Mouse (Mus musculus): ENCODE measurements at regions not wholly inside any gene's neighbourhood (a gene's known extent, or its start where the extent isn't known, plus 50 kb on each side); places are given as distances from the start of the nearest gene placed in this dataset.

DNA sequence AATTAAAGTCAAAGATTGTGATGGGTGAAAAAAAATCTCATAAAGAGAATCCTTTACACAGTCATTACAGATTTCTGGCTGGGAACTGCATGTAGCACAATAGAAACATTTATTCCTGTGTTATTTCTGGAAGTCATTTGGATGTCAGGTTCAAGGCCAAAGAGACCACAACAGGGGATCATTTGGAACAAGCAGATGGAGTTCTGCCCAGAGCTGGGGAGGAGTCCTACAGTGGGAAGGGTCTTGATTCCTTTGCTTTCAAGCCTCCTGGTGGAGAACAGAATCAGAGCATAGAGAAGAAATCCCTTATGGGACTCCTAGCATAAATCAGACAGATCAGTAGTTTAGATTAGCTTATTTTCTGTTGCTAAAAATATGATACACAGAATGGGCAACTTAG is 392.4 kb downstream of the Rwdd3 start:
- Histone ChIP-seq H3K9me3 (replicated peaks; ENCODE audit: insufficient read depth, low read length) (no peaks in the 10 kb centered on the region), H3K36me3 (ENCODE audit: control insufficient read depth in 1 of 2, insufficient read depth in 2 of 2, low read length in 2 of 2) (no peaks in the 10 kb centered on the region), H3K27ac (ENCODE audit: control insufficient read depth, low read depth, low read length) (no peak overlapping the region), H3K4me1 (ENCODE audit: control insufficient read depth in 1 of 2, insufficient read depth in 2 of 2, low read length in 2 of 2) (no peaks in the 10 kb centered on the region), H3K4me3 (ENCODE audit: control insufficient read depth in 1 of 2, insufficient read depth in 1 of 2, low read depth in 2 of 2, low read length in 2 of 2) (no peak overlapping the region), H3K79me2 (ENCODE audit: control insufficient read depth, insufficient read depth, low read length, poor library complexity) (no peaks in the 10 kb centered on the region), H3K9ac (ENCODE audit: control insufficient read depth, low read depth, low read length, poor library complexity, severe bottlenecking) (no peak overlapping the region), H3K27me3 (ENCODE audit: control insufficient read depth in 1 of 2, insufficient read depth in 2 of 2, low read length in 2 of 2) (no peaks in the 10 kb centered on the region)
- no peak for TF ChIP-seq UBTF (IDR thresholded peaks at IDR 0.05; ENCODE audit: borderline replicate concordance, insufficient read depth, low read depth, low read length)
- no peak for TF ChIP-seq SIN3A (IDR thresholded peaks at IDR 0.05; ENCODE audit: low read length)
- TF ChIP-seq ETS1 (IDR thresholded peaks at IDR 0.05; ENCODE audit: low read depth, low read length), result no peak
- TF ChIP-seq POLR2AphosphoS5 (IDR thresholded peaks at IDR 0.05; ENCODE audit: borderline replicate concordance, low read depth, low read length), result no peak
- TF ChIP-seq ZMIZ1 (IDR thresholded peaks at IDR 0.05; ENCODE audit: low read depth, low read length), result no peak
- TF ChIP-seq USF1 (IDR thresholded peaks at IDR 0.05; ENCODE audit: low read depth, low read length), result no peak
- TF ChIP-seq RAD21 (IDR thresholded peaks at IDR 0.05; ENCODE audit: low read depth, low read length), result no peak
- no peak for TF ChIP-seq TCF12 (IDR thresholded peaks at IDR 0.05; ENCODE audit: low read depth, low read length)
- no peak for TF ChIP-seq MAX (IDR thresholded peaks at IDR 0.05; ENCODE audit: low read length)
- no peak for DNase-seq (ENCODE audit: low read depth, low spot score)

DNA sequence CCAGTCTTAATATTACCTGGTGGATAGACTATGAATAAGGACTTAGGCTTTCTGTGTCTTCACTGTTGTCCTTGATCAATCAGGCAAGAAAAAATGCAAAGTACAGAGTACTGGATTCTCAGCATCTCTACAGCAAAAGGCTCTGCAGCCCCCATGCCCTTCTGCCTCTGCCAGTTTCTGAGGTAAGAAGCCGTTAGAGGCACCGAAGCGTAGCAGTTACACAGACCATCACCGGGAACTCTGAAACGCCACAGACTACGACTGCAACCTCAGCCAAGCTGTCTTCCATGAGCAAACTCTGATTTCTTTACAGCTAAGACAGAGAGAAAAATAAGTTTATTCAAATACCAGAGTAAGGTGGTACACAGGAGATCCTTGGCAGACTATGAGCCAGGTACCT is 396.5 kb downstream of the Rwdd3 start:
- H3K9me3 ChIP-seq (replicated peaks; ENCODE audit: insufficient read depth, low read length), result no peaks in the 10 kb centered on the region
- H3K36me3 ChIP-seq (ENCODE audit: control insufficient read depth in 1 of 2, insufficient read depth in 2 of 2, low read length in 2 of 2), result no peaks in the 10 kb centered on the region
- no peaks in the 10 kb centered on the region for H3K4me1 ChIP-seq (ENCODE audit: control insufficient read depth in 1 of 2, insufficient read depth in 2 of 2, low read length in 2 of 2)
- H3K79me2 ChIP-seq (ENCODE audit: control insufficient read depth, insufficient read depth, low read length, poor library complexity), result no peaks in the 10 kb centered on the region
- TF ChIP-seq JUND (IDR thresholded peaks at IDR 0.05; ENCODE audit: low read depth, low read length) (no peak), SMC3 (IDR thresholded peaks at IDR 0.05; ENCODE audit: low read depth, low read length) (no peak), KAT2A (conservative IDR thresholded peaks at IDR 0.05; ENCODE audit: low read depth, low read length) (no peak), MXI1 (IDR thresholded peaks at IDR 0.05; ENCODE audit: low read depth, low read length) (no peak), ELF1 (IDR thresholded peaks at IDR 0.05; ENCODE audit: low read depth, low read length) (no peak)
- DNase-seq (ENCODE audit: low read depth, low spot score), result no peak
- no peak overlapping the region for H3K4me3 ChIP-seq (ENCODE audit: control insufficient read depth in 1 of 2, insufficient read depth in 1 of 2, low read depth in 2 of 2, low read length in 2 of 2)
- no peaks in the 10 kb centered on the region for H3K27me3 ChIP-seq (ENCODE audit: control insufficient read depth in 1 of 2, insufficient read depth in 2 of 2, low read length in 2 of 2)
- H3K27ac ChIP-seq (ENCODE audit: control insufficient read depth, low read depth, low read length), result no peak overlapping the region
- no peak overlapping the region for H3K9ac ChIP-seq (ENCODE audit: control insufficient read depth, low read depth, low read length, poor library complexity, severe bottlenecking)

DNA sequence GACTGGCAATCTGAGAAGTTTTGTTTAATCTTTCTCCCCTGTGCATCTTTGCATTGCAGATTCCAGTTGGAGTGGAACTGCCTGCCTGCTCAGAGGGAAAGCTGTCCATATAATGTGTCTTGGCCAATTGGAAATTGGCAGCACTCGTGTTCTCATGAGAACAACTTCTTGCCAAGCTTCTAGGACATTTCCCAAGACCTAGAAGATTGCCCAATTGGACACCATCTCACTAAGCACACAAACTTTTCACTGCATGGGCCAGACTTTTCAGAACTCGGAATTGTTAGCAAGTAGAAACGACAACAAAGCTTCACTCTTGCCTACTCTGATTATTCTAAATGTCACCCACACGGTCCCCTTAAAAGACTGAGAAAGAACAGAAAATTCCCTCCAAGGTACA is 409.8 kb downstream of the Rwdd3 start:
- Histone ChIP-seq H3K9ac (ENCODE audit: control insufficient read depth, low read depth, low read length, poor library complexity, severe bottlenecking) (no peak overlapping the region), H3K36me3 (ENCODE audit: control insufficient read depth in 1 of 2, insufficient read depth in 2 of 2, low read length in 2 of 2) (no peaks in the 10 kb centered on the region), H3K27me3 (ENCODE audit: control insufficient read depth in 1 of 2, insufficient read depth in 2 of 2, low read length in 2 of 2) (no peaks in the 10 kb centered on the region), H3K4me3 (ENCODE audit: control insufficient read depth in 1 of 2, insufficient read depth in 1 of 2, low read depth in 2 of 2, low read length in 2 of 2) (no peak overlapping the region), H3K27ac (ENCODE audit: control insufficient read depth, low read depth, low read length) (no peak overlapping the region), H3K79me2 (ENCODE audit: control insufficient read depth, insufficient read depth, low read length, poor library complexity) (no peaks in the 10 kb centered on the region), H3K4me1 (ENCODE audit: control insufficient read depth in 1 of 2, insufficient read depth in 2 of 2, low read length in 2 of 2) (no peaks in the 10 kb centered on the region), H3K9me3 (replicated peaks; ENCODE audit: insufficient read depth, low read length) (no peaks in the 10 kb centered on the region)
- no peak for DNase-seq (ENCODE audit: low read depth, low spot score)
- TF ChIP-seq JUND (IDR thresholded peaks at IDR 0.05; ENCODE audit: low read depth, low read length), result no peak
- TF ChIP-seq TBP (IDR thresholded peaks at IDR 0.05; ENCODE audit: low read depth, low read length), result no peak
- no peak for TF ChIP-seq MAZ (IDR thresholded peaks at IDR 0.05; ENCODE audit: low read depth, low read length)
- no peak for TF ChIP-seq MXI1 (IDR thresholded peaks at IDR 0.05; ENCODE audit: low read depth, low read length)
- TF ChIP-seq MEF2A (IDR thresholded peaks at IDR 0.05; ENCODE audit: extremely low read depth, insufficient replicate concordance, low read depth, low read length, poor library complexity, severe bottlenecking), result no peak
- TF ChIP-seq MAFK (IDR thresholded peaks at IDR 0.05; ENCODE audit: borderline replicate concordance, low read depth, low read length), result no peak
- TF ChIP-seq ZNF384 (IDR thresholded peaks at IDR 0.05; ENCODE audit: low read depth, low read length), result no peak
- TF ChIP-seq GATA1 (IDR thresholded peaks at IDR 0.05; ENCODE audit: low read depth, low read length), result no peak

Data from MEL (cell line).